Mouse (Mus musculus) mouse embryonic stem cell (cell line): ENCODE data around the gene Dab2ip.

ENCODE experiments used
- in situ Hi-C, 2 experiments: fragments of 300-500 bp; cut with MboI; formaldehyde crosslinking; loops; 1 replicate in 1 of 2; 3 replicates in 1 of 2; pipeline ENCODE4 v1.14.3; 2019 to 2020; ENCODE audit warnings: low sequenced_read_pairs in 2 of 2, low pct_unique_long_range_greater_than_20kb in 1 of 2, mixed read lengths in 1 of 2; ENCODE audit not compliant: unreplicated experiment in 1 of 2

Dab2ip gene

DNA sequence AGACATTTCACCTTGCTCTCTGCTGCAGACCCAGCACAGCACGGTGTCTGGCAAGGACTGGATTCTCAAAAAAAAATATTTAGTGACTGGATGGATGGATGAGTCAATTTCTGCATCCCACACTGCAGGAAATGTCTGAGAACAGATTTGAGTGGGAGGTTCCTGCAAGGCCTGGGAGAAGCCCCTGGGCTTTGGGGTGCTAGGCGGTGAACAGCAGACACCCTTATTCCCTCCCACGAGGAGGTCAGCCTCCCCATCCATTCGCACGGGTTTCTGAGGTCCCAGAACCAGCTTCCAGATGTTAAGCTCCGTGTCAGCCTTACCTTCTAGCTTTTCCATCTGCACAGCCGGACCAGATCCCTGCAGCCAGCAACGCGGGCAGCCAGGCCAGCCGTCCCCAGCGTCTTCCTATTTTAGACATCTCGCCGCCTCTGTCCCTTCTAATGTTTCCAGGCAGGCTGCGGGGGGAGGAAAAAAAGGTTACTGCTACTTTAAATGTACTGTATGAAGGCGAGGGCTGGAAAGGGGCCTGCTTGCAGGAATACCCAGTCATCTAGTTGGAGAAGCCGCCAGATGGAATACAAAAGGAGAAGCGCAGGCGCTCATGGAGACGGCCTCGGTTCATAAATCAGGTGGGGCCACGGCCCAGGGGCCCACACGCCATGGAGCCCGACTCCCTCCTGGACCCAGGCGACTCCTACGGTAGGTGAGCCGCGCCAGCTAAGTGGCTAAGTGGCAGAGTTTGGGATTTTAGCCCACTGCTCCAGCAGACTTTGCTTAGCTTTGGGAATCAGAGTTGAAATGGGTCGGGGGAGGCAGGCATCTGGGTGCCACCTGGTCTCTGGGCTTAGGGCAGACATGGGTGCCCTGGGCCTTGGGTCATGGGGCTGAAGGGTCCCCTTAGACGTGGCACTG is at the start of gene Dab2ip:
Dab2ip (plus strand) TSS at position 356 of the 915 bp plus-strand sequence.
- in situ Hi-C loops = loop anchor here (10.0 kb wide), 2 partner anchors 157 to 347 kb away; no protein-coding TSS in a partner anchor

DNA sequence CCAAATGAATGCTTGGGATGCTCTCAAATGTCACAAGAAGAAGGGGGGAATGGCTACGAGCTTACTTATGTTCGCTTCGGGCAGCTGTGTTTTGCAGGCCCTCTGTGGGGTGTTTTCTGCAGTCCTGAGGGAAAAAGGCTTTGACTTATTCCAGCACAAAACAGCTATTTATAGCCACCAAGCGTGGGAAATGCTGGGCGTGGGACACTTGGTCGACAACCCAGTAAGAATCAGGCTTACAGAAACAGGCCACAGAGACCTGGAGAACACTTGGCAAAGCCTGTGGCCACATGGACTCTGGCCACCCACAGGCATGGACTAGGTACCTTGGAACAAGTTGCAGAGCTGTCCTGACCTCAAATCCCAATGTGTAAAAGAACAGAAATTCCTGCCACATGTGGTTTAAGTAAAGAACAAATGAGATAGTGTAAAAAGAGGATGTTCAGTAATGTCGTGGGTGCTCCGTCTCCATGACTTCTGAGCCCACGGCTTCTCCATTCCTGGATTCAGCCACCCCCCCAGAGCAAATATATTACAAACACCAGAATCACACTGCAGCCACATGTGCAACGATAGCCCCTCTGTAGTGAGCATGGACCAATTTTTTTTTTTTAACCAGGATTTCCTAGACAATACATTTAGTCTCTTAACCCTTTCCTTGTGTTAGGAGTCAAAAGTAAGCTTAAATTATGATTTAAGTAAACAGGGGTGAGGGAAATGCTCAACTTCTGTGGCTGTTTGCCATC is 49.3 kb upstream of the Dab2ip start:
- in situ Hi-C loops = no loop called here

DNA sequence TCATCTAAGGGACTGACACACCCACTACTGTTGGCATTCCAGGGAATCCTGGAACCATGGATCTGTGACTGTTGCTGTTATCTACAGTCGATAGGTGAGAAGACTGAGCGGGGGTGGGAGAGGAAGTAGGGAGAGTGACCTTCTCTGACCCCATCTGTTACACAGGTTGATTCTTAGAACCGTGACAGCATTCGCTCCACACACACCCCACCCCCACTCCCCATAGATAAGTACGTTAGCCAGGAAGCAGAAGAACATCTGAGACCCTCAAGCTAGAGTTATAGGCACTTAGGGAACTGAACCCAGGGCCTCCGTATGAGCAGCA is 48.8 kb upstream of the Dab2ip start:
- in situ Hi-C loops = no loop called here

DNA sequence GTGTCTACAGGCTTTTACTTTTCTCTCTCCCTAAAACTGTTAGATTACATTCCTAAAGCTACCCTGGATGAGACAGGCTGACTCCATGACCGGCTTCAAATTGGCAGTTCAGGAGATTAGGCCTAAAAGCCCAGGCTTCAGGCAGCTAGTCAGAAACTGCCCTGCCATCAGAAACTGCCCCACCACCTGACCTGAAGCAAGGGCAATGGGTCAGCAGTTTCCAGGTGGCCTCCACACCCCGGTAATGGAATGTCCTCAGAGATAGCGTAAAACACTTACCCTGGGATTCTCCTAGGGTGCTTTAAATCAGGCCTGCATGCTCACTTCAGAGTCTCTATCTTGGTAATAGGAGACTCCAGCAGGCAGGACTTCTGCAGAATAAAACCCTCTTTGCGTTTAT is 48.2 kb upstream of the Dab2ip start:
- in situ Hi-C loops = loop anchor here in 1 of 2 experiments (10.0 kb wide), 1 partner anchor 215 kb away; no protein-coding TSS in a partner anchor

DNA sequence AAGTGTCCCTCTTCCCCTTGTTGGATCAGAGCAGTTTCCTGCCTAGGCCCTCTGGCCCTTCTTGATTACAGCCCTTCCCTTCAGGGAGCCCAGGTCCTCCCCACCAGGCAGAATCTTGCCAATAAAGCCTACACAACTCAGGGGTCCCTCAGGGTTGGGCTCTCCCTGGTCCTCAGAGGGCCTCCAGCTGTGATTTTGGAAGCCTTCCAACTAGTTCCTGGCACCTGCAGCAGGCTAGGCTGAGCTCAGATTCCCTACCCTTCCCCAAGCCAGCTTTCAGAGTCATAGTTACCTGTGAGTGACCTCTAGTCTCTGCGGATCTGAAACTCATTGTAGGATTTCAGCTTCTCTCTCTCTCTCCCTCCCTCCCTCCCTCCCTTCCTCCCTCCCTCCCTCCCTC is 47.1 kb upstream of the Dab2ip start:
- in situ Hi-C loops = loop anchor here in 1 of 2 experiments (10.0 kb wide), 1 partner anchor 216 kb away; no protein-coding TSS in a partner anchor

DNA sequence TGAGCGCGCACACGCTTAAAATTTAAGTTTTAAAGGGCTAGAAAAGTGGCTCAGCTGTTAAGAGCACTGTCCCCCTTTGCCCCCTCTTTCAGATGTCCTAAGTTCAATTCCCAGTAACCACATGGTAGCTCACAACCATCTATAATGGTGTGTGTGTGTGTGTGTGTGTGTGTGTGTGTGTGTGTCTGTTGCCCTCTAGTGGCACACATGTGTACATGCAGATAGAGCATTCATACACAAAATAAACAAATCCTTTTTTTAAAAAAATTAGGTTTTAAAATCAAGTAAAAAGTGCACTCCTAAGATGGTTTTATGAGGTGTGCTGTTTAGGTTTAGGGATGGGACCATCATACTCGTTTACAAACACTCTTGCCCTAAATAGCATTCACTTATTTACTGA is 45.8 kb upstream of the Dab2ip start:
- in situ Hi-C loops = loop anchor here in 1 of 2 experiments (10.0 kb wide), 1 partner anchor 217 kb away; no protein-coding TSS in a partner anchor

DNA sequence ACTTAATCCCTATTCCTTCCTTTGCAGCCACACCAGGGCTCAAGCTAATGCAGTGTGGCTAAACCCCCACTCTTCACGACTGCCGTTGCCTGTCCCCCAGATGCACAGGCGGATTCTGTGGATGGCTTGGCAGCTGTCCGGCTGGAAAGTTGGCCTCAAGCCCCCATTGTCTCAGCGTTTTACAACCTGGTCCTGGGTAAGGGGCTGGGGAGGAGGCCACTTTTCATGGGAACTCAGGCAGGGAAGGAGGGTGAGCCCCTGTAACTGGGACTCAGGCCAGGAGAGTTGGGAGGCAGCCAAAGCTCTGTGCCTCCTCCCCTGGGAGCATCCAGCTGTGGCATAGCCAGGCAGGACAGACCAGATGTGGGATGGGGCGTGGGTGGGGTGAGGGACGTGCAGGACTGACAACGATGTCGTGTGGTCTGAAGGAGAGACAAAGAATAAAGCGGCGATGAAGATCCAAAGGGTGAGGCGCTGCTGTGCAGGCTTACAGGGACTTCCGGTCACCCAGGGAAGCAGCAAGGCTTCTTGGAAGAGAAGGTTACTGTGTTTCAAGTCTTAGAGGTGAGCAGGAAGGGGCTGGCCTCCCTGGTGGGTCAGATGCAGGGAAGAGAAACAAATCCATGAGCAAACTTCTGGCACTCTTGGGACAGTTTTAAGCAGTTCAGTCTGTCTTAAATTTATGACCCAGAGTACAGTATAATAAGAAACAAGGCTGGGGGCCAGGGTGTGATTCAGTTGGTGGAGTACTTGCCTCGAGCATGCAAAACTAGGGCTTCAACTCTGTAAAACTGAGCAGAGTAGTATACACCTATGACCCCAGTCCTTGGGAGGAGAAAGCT is 43.8 kb upstream of the Dab2ip start:
- in situ Hi-C loops = loop anchor here in 1 of 2 experiments (10.0 kb wide), 1 partner anchor 219 kb away; no protein-coding TSS in a partner anchor

DNA sequence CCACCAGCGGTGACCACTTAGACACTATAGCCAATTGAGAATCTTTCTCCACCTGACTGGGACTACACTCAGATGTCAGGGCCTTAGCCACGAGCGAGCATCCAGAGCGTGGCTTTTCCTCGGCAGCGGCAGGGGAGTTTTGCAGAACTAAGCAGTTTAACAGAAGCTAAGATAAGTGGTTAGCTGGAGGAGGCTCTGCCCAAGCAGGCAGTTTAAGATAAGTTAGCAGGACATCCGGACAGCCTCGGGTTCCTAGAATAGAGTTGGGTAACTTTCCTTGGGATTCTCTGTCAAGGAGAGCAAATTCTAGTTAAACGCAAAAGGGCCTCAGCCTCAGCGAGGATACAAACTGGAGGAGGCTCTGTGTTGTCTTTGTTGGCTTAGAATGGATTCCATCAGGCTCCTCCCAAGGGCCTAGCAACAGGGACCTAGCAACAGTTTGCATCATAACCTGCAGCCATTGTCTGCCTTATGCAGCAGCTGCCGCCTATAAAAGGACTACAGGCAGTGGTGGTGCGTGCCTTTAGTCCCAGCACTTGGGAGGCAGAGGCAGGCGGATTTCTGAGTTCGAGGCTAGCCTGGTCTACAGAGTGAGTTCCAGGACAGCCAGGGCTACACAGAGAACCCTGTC is 31.3 kb upstream of the Dab2ip start:
- in situ Hi-C loops = no loop called here

DNA sequence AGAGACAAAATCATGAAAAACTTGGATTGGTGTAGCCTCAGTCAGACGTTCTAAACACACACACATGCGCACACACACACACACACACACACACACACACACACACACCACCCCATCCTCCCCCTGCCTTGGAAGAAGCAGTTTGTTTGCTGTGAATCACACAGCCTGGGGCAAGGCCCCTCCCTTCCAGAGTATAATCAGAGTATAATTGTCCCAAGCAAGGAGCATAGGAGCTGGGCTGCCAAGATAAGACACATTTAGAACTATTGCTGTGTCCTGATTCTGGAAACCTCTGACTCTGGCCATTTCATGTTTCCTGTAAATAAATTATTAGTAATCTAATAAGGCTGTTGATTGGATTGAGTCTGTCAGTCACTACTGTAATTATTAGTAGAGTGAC is 29.0 kb upstream of the Dab2ip start:
- in situ Hi-C loops = no loop called here

DNA sequence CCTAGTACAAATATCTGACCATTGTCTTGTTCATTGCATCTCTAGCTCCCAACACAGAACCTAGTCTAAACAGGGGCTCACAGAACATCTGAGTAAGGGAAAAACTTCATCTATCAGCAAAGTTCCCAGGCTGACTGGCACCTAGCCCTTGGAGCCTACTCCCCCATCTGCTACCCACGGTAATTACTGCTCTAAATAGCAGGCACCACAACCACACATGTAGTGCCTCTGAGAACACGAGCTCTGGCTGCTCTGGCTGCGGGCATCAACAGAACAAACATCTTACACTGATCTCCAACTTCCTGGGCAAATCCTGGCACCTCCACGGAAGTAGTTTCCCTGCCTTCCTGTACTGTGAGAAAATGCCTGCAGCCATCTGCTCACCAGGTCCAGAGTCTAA is 28.2 kb upstream of the Dab2ip start:
- in situ Hi-C loops = no loop called here

DNA sequence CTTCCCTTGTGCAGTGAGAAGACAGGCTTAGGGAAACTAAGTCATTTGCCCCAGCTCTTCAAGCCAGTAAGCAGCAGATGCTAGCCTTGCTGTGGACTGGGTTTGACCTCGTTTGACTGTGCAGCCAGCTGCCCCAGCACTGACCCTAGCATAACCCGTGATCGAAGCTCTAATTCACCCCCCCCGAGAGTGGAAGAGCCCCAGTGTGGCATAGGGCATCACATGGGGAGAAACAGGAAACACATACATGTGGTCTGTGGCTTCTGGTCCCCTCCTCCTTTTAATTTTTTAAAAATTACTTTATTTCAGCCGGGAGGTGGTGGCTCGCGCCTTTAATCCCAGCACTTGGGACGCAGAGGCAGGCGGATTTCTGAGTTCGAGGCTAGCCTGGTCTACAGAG is 27.3 kb upstream of the Dab2ip start:
- in situ Hi-C loops = no loop called here

DNA sequence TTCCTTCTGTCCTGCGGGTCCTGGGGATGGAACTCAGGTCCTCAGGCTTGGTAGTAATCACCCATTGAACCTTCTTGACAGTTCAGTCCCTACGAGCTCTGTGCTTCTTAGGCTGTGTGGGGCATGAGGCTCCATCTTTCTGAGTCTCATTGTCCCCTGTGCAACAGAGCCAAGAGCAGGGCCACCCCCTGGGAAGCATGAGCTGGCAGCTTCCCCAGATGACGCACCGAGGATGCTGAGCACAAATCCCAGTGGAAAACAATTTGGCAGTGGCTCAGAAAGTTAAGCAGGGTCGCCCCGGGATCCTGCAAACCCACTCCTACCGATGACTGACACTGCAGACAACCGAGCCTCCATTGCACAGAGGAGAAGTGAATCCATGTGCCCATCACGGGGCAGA is 24.4 kb upstream of the Dab2ip start:
- in situ Hi-C loops = no loop called here

DNA sequence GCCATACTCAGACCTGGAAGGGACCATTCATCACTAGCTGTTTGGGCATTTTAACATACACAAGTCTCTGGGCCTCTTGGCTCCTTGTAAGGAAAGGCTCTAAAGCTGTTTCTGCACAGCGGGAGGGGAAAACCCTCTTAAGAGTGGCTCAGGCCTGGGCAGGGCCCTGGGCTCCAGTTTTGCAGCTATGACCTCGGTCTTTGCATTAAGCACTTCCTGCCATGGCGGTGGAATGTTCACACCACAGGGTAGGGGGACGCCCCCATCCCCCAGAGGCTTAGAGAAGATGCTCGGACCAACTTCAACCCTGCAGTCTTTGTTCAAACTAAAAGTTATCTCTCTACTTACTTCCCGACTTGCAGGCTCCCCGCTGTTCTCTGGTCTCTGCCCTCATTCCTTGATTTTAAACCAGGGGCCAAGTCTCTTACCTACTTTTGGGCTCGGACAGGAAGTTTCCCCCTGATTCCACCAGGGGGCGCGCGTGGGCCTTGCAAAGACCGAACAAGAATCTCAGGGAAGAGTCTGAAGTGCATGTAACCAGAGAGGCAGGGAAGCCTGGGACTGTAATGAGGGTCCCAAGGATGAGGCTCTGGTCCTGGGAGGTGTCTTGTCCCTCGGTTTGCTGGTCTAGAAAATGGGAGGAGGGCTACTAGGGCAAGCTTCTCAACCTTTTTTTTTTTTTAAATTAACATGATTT is 18.6 kb upstream of the Dab2ip start:
- in situ Hi-C loops = no loop called here

DNA sequence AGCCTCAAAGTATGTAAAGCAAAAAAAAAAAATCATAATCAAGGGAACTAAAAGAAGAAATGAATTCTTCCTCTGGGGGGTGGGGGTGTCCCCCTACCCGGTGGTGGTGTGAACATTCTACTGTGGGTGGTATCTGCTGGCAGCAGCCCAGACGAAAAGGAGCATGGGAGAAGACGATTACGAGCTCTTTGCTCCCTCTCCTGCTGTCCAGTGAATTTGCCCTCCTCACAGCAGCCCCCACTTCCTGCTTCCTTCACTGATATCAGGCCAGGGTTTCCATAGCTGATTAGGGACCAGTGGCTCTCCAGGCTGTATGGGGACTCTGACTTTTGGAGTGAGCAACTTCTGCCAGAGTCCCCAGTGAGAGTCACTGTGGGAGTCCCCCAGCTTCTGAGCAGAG is 17.3 kb upstream of the Dab2ip start:
- in situ Hi-C loops = loop anchor here (10.0 kb wide), 3 partner anchors 94 to 364 kb away; no protein-coding TSS in a partner anchor

DNA sequence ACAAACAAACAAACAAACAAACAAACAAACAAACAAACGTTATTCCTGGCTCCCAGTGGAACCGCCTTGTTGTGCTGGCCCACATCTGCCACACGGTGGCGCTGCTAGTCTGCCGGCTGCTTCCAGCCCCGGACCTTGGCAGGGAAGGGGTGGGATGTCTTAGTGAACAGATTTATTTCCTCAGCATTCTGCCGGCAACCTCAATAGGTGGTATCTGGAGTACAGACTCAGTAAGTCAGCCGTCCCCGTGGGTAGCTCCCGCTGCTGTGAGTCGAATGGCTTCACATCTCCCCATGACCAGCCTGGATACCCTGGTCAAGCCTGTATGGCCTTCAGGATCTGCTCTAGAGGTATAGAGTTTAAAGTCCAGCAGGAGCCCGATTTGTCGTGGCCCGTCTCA is 13.3 kb upstream of the Dab2ip start:
- in situ Hi-C loops = loop anchor here (5.0 to 10.0 kb wide), 5 partner anchors 90 to 360 kb away; no protein-coding TSS in a partner anchor

DNA sequence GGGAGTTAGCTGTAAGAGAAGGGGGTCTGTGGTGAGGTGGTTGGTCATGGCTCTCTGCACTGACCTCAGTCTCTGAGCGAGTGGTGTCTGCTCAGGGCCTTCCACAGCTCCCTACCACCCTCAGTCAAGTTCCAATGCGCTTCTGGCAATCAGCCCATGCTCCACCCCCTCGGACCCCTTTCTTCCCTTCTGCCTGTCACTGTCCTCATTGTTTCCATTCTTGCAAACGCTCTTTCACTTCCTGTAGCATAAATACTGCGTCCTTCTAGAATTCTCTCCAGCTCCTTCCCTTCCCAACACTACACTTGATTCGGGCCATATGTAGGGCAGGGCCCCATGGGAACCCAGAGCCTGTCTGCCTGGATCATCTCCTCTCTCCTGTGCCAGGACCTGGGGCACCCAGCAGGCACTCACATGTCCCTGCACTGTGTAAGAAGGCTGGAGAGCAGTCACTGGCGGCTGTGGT is 12.9 kb upstream of the Dab2ip start:
- in situ Hi-C loops = loop anchor here (5.0 to 10.0 kb wide), 5 partner anchors 90 to 360 kb away; no protein-coding TSS in a partner anchor

DNA sequence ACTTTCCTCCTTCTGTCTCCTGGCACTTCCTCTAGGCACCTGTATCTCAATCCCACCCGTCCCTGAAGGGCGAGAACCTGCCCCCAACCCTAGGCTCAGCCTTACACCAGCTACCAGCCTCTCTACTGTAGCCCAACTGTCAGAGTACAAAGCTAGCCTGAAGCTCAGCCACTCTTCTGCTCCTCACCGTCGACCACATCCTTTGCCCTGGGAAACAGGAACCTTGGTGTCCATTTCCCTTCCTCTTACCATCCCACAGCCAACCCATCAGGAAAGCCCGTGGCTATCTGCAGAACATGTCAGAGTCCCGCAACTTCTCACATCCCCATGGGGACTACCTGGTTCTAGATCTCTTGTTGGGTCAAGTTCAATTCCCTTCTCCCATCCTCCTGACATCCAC is 11.6 kb upstream of the Dab2ip start:
- in situ Hi-C loops = loop anchor here (5.0 to 10.0 kb wide), 5 partner anchors 88 to 358 kb away; no protein-coding TSS in a partner anchor
